Mouse (Mus musculus) c-Kit-positive CD71-positive TER-119-positive erythroid progenitor cells, embryonic 14.5 days (primary cell): Measurements from ENCODE around the gene Slc8b1.
"Not testable (repeated sequence)": the region's sequence is repeated elsewhere in the genome, so short reads cannot be mapped to it uniquely, and the experiment has no call there.

Experiments used
- DNase-seq: peaks from one replicate; pipeline ENCODE4 v3.0.0-alpha.2; 2013; ENCODE audit warnings: low spot score

Gene Slc8b1

GRCm38 (mm10) chr5:120495703-120496226, 15.2 kb upstream of the Slc8b1 start:
- no peak for DNase-seq

- DNase-seq = no peak
Measured at GRCm38 (mm10) chr5:120497071-120497470, 13.9 kb upstream of the Slc8b1 start.

GRCm38 (mm10) chr5:120499202-120499601, 11.8 kb upstream of the Slc8b1 start:
- DNase-seq = no peak

- DNase-seq = not testable (repeated sequence)
Measured at GRCm38 (mm10) chr5:120500609-120501008, 10.4 kb upstream of the Slc8b1 start.

GRCm38 (mm10) chr5:120502147-120502621, 8.8 kb upstream of the Slc8b1 start:
- DNase-seq = no peak

- DNase-seq = no peak
Measured at GRCm38 (mm10) chr5:120502675-120503143, 8.3 kb upstream of the Slc8b1 start.

- DNase-seq = peak; percentile 86
Measured at GRCm38 (mm10) chr5:120503144-120503795, 7.7 kb upstream of the Slc8b1 start, which contains the start of gene Plbd2. Gene Plbd2, minus strand, starts transcription at chr5:120503625.

- peak; percentile 65 for DNase-seq
Measured at GRCm38 (mm10) chr5:120505368-120505767, 5.6 kb upstream of the Slc8b1 start.

- no peak for DNase-seq
Measured at GRCm38 (mm10) chr5:120505781-120506180, 5.2 kb upstream of the Slc8b1 start.

- no peak for DNase-seq
Measured at GRCm38 (mm10) chr5:120506490-120506889, 4.5 kb upstream of the Slc8b1 start.

- no peak for DNase-seq
Measured at GRCm38 (mm10) chr5:120507311-120507710, 3.7 kb upstream of the Slc8b1 start.

GRCm38 (mm10) chr5:120511643-120512220, 764 bp downstream of the Slc8b1 start:
- DNase-seq = no peak

- DNase-seq = no peak
Measured at GRCm38 (mm10) chr5:120512911-120513555, 2.1 kb downstream of the Slc8b1 start.

- no peak for DNase-seq
Measured at GRCm38 (mm10) chr5:120514031-120514677, 3.2 kb downstream of the Slc8b1 start.

GRCm38 (mm10) chr5:120514754-120515153, 3.8 kb downstream of the Slc8b1 start:
- no peak for DNase-seq

- DNase-seq = no peak
Measured at GRCm38 (mm10) chr5:120515451-120515850, 4.5 kb downstream of the Slc8b1 start.

GRCm38 (mm10) chr5:120516221-120516984, 5.4 kb downstream of the Slc8b1 start:
- no peak for DNase-seq

GRCm38 (mm10) chr5:120517552-120517951, 6.6 kb downstream of the Slc8b1 start:
- DNase-seq = no peak

- DNase-seq = peak; percentile 47
Measured at GRCm38 (mm10) chr5:120522649-120523048, 11.7 kb downstream of the Slc8b1 start.

- DNase-seq = peak; percentile 49
Measured at GRCm38 (mm10) chr5:120524736-120525135, 13.8 kb downstream of the Slc8b1 start.

GRCm38 (mm10) chr5:120525737-120526136, 14.8 kb downstream of the Slc8b1 start:
- no peak for DNase-seq
